Mouse (Mus musculus): ENCODE results near the gene Olfr1084.
"Not testable (repeated sequence)": the region's sequence is repeated elsewhere in the genome, so short reads cannot be mapped to it uniquely, and the experiment has no call there.

The Olfr1084 gene

DNA sequence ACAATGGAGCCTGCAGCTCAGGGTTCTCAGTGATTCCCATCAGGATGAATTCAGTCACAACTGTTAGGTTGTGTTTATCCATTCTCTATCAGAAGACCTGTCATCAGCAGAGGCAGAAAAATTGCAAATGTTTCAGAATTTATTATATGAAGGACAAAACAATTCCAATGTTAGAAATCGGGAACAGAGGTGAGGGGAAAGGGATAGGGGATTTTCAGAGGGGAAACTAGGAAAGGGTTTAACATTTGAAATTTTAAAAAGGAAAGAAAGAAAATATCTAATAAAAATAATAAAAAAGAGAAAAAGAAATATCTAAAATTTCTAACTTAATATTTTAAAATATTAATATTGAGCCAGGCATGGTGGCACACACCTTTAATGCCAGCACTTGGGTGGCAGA lies at the start of gene Olfr1084:
TSS of gene Olfr1084 (minus strand) at position 101 of the 400 bp plus-strand sequence.
- not testable (repeated sequence) for DNase-seq

DNA sequence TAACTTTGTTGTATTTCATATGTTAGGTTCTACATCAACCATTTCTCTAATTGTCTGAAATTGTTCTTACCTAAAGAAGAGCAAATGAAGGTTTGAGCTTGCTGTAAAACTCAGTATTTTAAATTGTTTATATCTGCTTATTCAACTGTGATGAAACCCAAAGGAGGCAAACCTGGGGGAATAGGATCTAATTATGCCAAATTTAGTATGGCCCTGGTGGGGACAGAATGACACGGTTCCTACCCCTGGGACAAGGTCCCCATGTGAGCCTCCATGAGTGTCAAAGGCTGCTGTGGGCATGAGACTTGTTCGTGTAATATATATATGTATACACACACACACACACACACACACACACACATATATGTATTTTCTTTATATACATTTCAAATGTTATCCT lies 40.5 kb upstream of the Olfr1084 start, which contains the start of gene Olfr1086:
TSS of gene Olfr1086 (minus strand) at position 101 of the 400 bp plus-strand sequence.
- no peak for DNase-seq

DNA sequence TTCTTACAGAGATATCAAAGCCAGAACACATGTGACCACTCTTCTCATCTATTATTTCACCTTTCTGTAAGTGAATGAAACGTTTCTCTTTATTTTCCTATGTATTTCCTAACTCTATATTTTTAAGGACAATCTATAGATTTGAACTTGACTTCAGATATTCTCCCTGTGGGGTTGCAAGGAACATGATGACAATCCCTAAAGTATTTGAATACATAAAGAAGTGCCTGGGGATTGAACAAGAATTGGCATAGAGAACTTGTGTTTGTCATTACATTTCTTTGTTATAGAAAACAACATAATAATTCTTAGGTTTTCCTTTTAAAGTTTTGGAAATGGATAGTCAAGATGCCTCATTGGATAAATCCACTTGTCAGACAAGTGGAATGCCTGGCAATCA lies 22.4 kb upstream of the Olfr1084 start, which contains the start of gene Olfr1085:
TSS of gene Olfr1085 (minus strand) at position 101 of the 400 bp plus-strand sequence.
- no peak for DNase-seq

DNA sequence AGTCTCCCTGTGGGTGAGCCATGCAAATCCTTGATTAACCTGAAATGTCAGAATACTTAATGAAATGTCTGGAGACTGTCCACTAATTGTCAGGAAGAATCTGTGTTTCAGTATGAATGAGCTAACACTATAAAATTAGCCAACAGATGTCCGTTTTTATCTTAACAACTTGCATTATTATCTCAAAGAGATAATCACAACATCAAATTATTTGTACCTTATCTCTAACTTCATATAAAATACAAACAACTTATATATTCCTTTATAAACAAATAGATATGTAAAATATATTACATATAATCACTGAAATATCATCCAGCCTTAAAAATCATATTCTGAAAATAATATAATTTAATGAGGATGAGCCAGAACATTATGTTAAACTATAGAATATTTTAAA lies 40.7 kb downstream of the Olfr1084 start, which contains the start of gene Olfr1082:
TSS of gene Olfr1082 (minus strand) at position 101 of the 400 bp plus-strand sequence.
- not testable (repeated sequence) for DNase-seq

All from lung, postnatal 14 days (tissue).